Mouse (Mus musculus): ENCODE measurements around the gene Thrsp. TPM values are rescaled to one million over a fixed set of nuclear protein-coding genes. Genes with fewer than 3 reads are reported as not detected.

Gene Thrsp
- polyA plus RNA-seq, 1 experiment = not detected

GRCm38 (mm10) chr7:97382661-97383060 lies 34.9 kb downstream of the Thrsp start:
- TF ChIP-seq CTCF (IDR thresholded peaks at IDR 0.05; ENCODE audit: borderline replicate concordance, insufficient read depth, low read length) (no peak), POLR2A (IDR thresholded peaks at IDR 0.05; ENCODE audit: low read depth, low read length) (no peak)
- Histone ChIP-seq H3K4me1 (ENCODE audit: control insufficient read depth, insufficient read depth, low read length) (peaks cover 3% of the 10 kb centered on the region), H3K4me3 (ENCODE audit: insufficient read depth, low read length) (no peak overlapping the region), H3K27ac (ENCODE audit: insufficient read depth, low read length) (no peak overlapping the region)

DNA sequence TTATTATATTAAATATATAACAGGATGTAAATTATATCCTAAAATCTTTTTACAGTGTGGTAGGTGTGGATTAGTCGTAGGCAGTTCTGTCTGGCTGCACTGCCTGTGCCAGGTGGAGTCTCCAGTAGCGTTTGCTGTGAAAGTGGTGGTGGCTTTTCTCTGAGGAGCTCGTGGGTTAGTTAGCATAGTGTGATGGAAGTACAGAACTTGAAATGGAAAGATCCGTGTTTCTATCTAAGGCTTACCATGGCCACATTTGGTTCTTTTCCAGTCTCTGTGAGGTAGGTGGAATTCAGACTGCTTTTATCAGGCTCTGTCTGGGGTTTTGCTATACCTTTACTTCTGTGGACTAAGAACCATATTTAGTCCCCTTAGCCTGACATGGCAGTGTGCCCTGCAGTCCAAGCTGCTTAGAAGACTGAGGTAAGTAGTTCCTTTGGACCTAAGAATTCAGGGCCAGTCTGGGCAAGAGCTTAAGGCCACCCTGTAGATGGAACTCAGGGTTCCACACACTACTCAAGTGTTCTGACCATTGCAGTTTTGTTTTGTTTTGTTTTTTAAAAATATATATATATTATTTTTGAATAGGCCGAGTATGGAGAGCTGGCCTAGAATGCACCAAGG lies 36.9 kb downstream of the Thrsp start:
- no peak overlapping the region for H3K4me3 ChIP-seq (ENCODE audit: insufficient read depth, low read length)
- no peak overlapping the region for H3K27ac ChIP-seq (ENCODE audit: insufficient read depth, low read length)
- TF ChIP-seq CTCF (IDR thresholded peaks at IDR 0.05; ENCODE audit: borderline replicate concordance, insufficient read depth, low read length) = no peak
- TF ChIP-seq POLR2A (IDR thresholded peaks at IDR 0.05; ENCODE audit: low read depth, low read length) = no peak
- H3K4me1 ChIP-seq (ENCODE audit: control insufficient read depth, insufficient read depth, low read length) = no peaks in the 10 kb centered on the region

GRCm38 (mm10) chr7:97379304-97379703 lies 38.2 kb downstream of the Thrsp start:
- H3K4me3 ChIP-seq (ENCODE audit: insufficient read depth, low read length) = no peak overlapping the region
- H3K27ac ChIP-seq (ENCODE audit: insufficient read depth, low read length) = no peak overlapping the region
- no peaks in the 10 kb centered on the region for H3K4me1 ChIP-seq (ENCODE audit: control insufficient read depth, insufficient read depth, low read length)
- TF ChIP-seq CTCF (IDR thresholded peaks at IDR 0.05; ENCODE audit: borderline replicate concordance, insufficient read depth, low read length) = no peak
- no peak for TF ChIP-seq POLR2A (IDR thresholded peaks at IDR 0.05; ENCODE audit: low read depth, low read length)

- no peak for TF ChIP-seq POLR2A (IDR thresholded peaks at IDR 0.05; ENCODE audit: low read depth, low read length)
- H3K4me3 ChIP-seq (ENCODE audit: insufficient read depth, low read length) = no peak overlapping the region
- H3K27ac ChIP-seq (ENCODE audit: insufficient read depth, low read length) = no peak overlapping the region
- H3K4me1 ChIP-seq (ENCODE audit: control insufficient read depth, insufficient read depth, low read length) = peaks cover 2% of the 10 kb centered on the region; the same call in 1 of the 2 replicates
Measured at GRCm38 (mm10) chr7:97375906-97376305, 41.6 kb downstream of the Thrsp start.

DNA sequence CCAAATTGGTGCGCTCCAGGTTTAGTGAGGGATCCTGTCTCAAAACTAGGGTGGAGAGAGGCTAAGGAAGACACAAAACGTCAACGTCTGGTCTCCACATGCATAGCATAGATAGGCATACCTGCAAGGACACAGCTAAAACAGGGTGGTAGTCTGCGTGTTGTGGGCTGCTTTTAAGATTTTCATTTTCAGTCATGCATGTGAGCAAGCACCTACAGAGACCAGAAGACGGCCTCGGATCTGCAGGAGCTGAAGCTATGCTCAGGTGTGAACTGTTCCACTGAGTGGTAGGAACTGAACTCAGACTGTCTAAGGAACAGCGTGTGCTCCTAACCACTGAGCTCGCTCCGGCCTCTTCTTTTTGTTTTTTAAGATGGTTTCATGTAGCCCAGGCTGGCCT lies 42.4 kb downstream of the Thrsp start:
- no peak overlapping the region for H3K4me3 ChIP-seq (ENCODE audit: insufficient read depth, low read length)
- H3K27ac ChIP-seq (ENCODE audit: insufficient read depth, low read length) = no peak overlapping the region
- no peak for TF ChIP-seq POLR2A (IDR thresholded peaks at IDR 0.05; ENCODE audit: low read depth, low read length)
- TF ChIP-seq CTCF (IDR thresholded peaks at IDR 0.05; ENCODE audit: borderline replicate concordance, insufficient read depth, low read length) = no peak
- peaks cover 4% of the 10 kb centered on the region; the same call in 1 of the 2 replicates for H3K4me1 ChIP-seq (ENCODE audit: control insufficient read depth, insufficient read depth, low read length)

- TF ChIP-seq POLR2A (IDR thresholded peaks at IDR 0.05; ENCODE audit: low read depth, low read length) (no peak), CTCF (IDR thresholded peaks at IDR 0.05; ENCODE audit: borderline replicate concordance, insufficient read depth, low read length) (no peak)
- Histone ChIP-seq H3K4me1 (ENCODE audit: control insufficient read depth, insufficient read depth, low read length) (peaks cover 2% of the 10 kb centered on the region; the same call in 1 of the 2 replicates), H3K27ac (ENCODE audit: insufficient read depth, low read length) (no peak overlapping the region), H3K4me3 (ENCODE audit: insufficient read depth, low read length) (no peak overlapping the region)
Measured at GRCm38 (mm10) chr7:97365887-97366286, 51.6 kb downstream of the Thrsp start.

Other genes starting within 250 kb of the Thrsp start
- 5.0 and 5.4 TPM in 2 replicates for gene Usp35, start 85.7 kb downstream of the Thrsp start, polyA plus RNA-seq (2011; ENCODE audit: insufficient read length, low read depth, missing spikeins)
- 3.9 and 4.8 TPM in 2 replicates for gene Kctd21, start 85.4 kb downstream of the Thrsp start, polyA plus RNA-seq (2011; ENCODE audit: insufficient read length, low read depth, missing spikeins)
- 48.7 and 62.1 TPM in 2 replicates for gene Alg8, start 46.1 kb downstream of the Thrsp start, polyA plus RNA-seq (2011; ENCODE audit: insufficient read length, low read depth, missing spikeins)
- 114 and 124 TPM in 2 replicates for gene Ndufc2, start 17.7 kb downstream of the Thrsp start, polyA plus RNA-seq (2011; ENCODE audit: insufficient read length, low read depth, missing spikeins)
- 0.70 TPM in 1 of 2 replicates, not detected in the other for gene Kctd14, start 33.6 kb upstream of the Thrsp start, polyA plus RNA-seq (2011; ENCODE audit: insufficient read length, low read depth, missing spikeins)
- 28.4 and 39.0 TPM in 2 replicates for gene Ints4, start 63.2 kb upstream of the Thrsp start, polyA plus RNA-seq (2011; ENCODE audit: insufficient read length, low read depth, missing spikeins)
- gene Aamdc, start 161.8 kb upstream of the Thrsp start, polyA plus RNA-seq (2011; ENCODE audit: insufficient read length, low read depth, missing spikeins) = 21.9 and 22.2 TPM in 2 replicates
- gene Rsf1, start 162.2 kb upstream of the Thrsp start, polyA plus RNA-seq (2011; ENCODE audit: insufficient read length, low read depth, missing spikeins) = 24.2 and 26.2 TPM in 2 replicates